Mouse (Mus musculus): ENCODE data around the gene Gm3138.
"Not testable (repeated sequence)": the region's sequence is repeated elsewhere in the genome, so short reads cannot be mapped to it uniquely, and the experiment has no call there.

Gene Gm3138

GRCm38 (mm10) chr14:4249331-4249730 is at the start of gene Gm3138:
TSS of gene Gm3138 (plus strand) at chr14:4249631.
- not testable (repeated sequence) for ATAC-seq (ENCODE audit: low TSS enrichment)

GRCm38 (mm10) chr14:4269238-4269950 is 20.0 kb downstream of the Gm3138 start:
- ATAC-seq (ENCODE audit: low TSS enrichment) = not testable (repeated sequence)

GRCm38 (mm10) chr14:4279828-4280227 is 30.4 kb downstream of the Gm3138 start:
- not testable (repeated sequence) for ATAC-seq (ENCODE audit: low TSS enrichment)
